Mouse (Mus musculus) megakaryocyte progenitor cell, adult 5-6 weeks (primary cell): ENCODE measurements around the gene Ropn1. TPM values are rescaled to one million over a fixed set of nuclear protein-coding genes. Genes with fewer than 3 reads are reported as not detected.
A peak's percentile ranks its signal among the peaks of the same experiment; 100 is the strongest.
"Not testable (repeated sequence)": the region's sequence is repeated elsewhere in the genome, so short reads cannot be mapped to it uniquely, and the experiment has no call there.

Source experiments
- ATAC-seq: replicated peaks from 2 replicates; pipeline ENCODE4 v1.8.0; 2016; ENCODE audit warnings: mild to moderate bottlenecking, moderate TSS enrichment, inconsistent platforms; ENCODE audit not compliant: poor library complexity
- total RNA-seq, 2 experiments: library from RNA; stranded (forward) in 1 of 2; stranded (reverse) in 1 of 2; fragments of 157-497, 149-512 nt in 1 of 2; fragments of 200-1000 nt in 1 of 2; gene quantifications; 2 replicates each; pipeline versions ENCODE4 v1.2.3 to v1.2.4; 2015 to 2017

The Ropn1 gene
- total RNA-seq (2015), result not detected in 2 replicates
- total RNA-seq (2017), result not detected in 2 replicates

- ATAC-seq, result no peak
Measured at GRCm38 (mm10) chr16:34649621-34650020, at the start of gene Ropn1. Gene Ropn1, plus strand, starts transcription at chr16:34649921.

- ATAC-seq, result no peak
Measured at GRCm38 (mm10) chr16:34601954-34602353, 47.8 kb upstream of the Ropn1 start.

- no peak for ATAC-seq
Measured at GRCm38 (mm10) chr16:34603076-34603475, 46.6 kb upstream of the Ropn1 start.

GRCm38 (mm10) chr16:34603854-34604253 is 45.9 kb upstream of the Ropn1 start:
- ATAC-seq, result no peak

GRCm38 (mm10) chr16:34605679-34606078 is 44.0 kb upstream of the Ropn1 start:
- ATAC-seq, result no peak

GRCm38 (mm10) chr16:34610137-34610536 is 39.6 kb upstream of the Ropn1 start:
- ATAC-seq, result no peak

- ATAC-seq, result no peak
Measured at GRCm38 (mm10) chr16:34614021-34614420, 35.7 kb upstream of the Ropn1 start.

- ATAC-seq, result no peak
Measured at GRCm38 (mm10) chr16:34627591-34627990, 22.1 kb upstream of the Ropn1 start.

- no peak for ATAC-seq
Measured at GRCm38 (mm10) chr16:34628397-34628796, 21.3 kb upstream of the Ropn1 start.

GRCm38 (mm10) chr16:34635557-34635956 is 14.2 kb upstream of the Ropn1 start:
- ATAC-seq, result no peak

- ATAC-seq, result no peak
Measured at GRCm38 (mm10) chr16:34643511-34644259, 6.0 kb upstream of the Ropn1 start.

- ATAC-seq, result no peak
Measured at GRCm38 (mm10) chr16:34653023-34653422, 3.3 kb downstream of the Ropn1 start.

GRCm38 (mm10) chr16:34657566-34657965 is 7.8 kb downstream of the Ropn1 start:
- not testable (repeated sequence) for ATAC-seq

GRCm38 (mm10) chr16:34657983-34658382 is 8.3 kb downstream of the Ropn1 start:
- ATAC-seq, result no peak

- ATAC-seq, result no peak
Measured at GRCm38 (mm10) chr16:34658388-34658787, 8.7 kb downstream of the Ropn1 start.

- no peak for ATAC-seq
Measured at GRCm38 (mm10) chr16:34664553-34664952, 14.8 kb downstream of the Ropn1 start.

GRCm38 (mm10) chr16:34667031-34667726 is 17.5 kb downstream of the Ropn1 start:
- peak; percentile 97 for ATAC-seq

GRCm38 (mm10) chr16:34668341-34668740 is 18.6 kb downstream of the Ropn1 start:
- ATAC-seq, result no peak

GRCm38 (mm10) chr16:34671966-34672365 is 22.2 kb downstream of the Ropn1 start:
- ATAC-seq, result no peak

- ATAC-seq, result no peak
Measured at GRCm38 (mm10) chr16:34672822-34673221, 23.1 kb downstream of the Ropn1 start.

GRCm38 (mm10) chr16:34674365-34674764 is 24.6 kb downstream of the Ropn1 start:
- ATAC-seq, result no peak

- no peak for ATAC-seq
Measured at GRCm38 (mm10) chr16:34681823-34682222, 32.1 kb downstream of the Ropn1 start.
